Mouse (Mus musculus): ENCODE data around the gene Fam169b.

DNA sequence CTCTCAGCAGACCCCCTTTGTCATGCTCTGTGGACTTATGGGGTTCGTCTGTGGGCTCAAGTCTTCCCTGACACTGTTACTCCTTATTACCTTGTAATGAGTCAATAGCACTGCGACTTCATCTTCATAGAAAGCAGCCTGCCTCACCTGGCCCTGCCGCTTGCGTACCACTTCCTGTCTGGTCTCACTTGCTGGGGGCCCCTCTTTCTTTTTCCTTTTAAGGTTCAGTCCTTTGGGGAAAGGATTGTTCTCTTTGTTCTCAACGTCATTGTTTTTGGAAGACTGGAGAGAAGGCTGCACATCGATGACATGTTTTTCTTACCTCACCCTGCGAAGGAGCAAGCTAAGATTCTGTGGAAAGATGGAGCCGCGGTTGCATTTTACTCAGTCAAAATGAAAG lies 55.4 kb downstream of the Fam169b start:
- TF ChIP-seq CTCF (IDR thresholded peaks at IDR 0.05) = no peak
- TF ChIP-seq POLR2A (IDR thresholded peaks at IDR 0.05; ENCODE audit: insufficient read depth, low read depth, low read length) = no peak

Measured in heart, adult 2 months (tissue).